Mouse (Mus musculus) lung, postnatal 4 days (tissue): ENCODE results near the gene Bbs9.
"Not testable (repeated sequence)": the region's sequence is repeated elsewhere in the genome, so short reads cannot be mapped to it uniquely, and the experiment has no call there.

Source experiments
- DNase-seq, 2 experiments: peaks; one replicate each; pipeline ENCODE4 v3.0.0; 2021

Gene Bbs9

GRCm38 (mm10) chr9:22809621-22810126 lies 334.2 kb downstream of the Bbs9 start:
- DNase-seq: no peak

- DNase-seq: no peak
These were observed 334.9 kb downstream of the Bbs9 start for GRCm38 (mm10) chr9:22810454-22810853.

- DNase-seq: no peak
These were observed 336.4 kb downstream of the Bbs9 start for GRCm38 (mm10) chr9:22811931-22812330.

- no peak for DNase-seq
These were observed 339.0 kb downstream of the Bbs9 start for GRCm38 (mm10) chr9:22814407-22815092.

GRCm38 (mm10) chr9:22815093-22815458 lies 339.6 kb downstream of the Bbs9 start:
- no peak for DNase-seq

GRCm38 (mm10) chr9:22819539-22819938 lies 344.0 kb downstream of the Bbs9 start:
- DNase-seq: no peak

- no peak for DNase-seq
These were observed 345.2 kb downstream of the Bbs9 start for GRCm38 (mm10) chr9:22820646-22821185.

- no peak for DNase-seq
These were observed 347.3 kb downstream of the Bbs9 start for GRCm38 (mm10) chr9:22822770-22823169.

GRCm38 (mm10) chr9:22823856-22824255 lies 348.3 kb downstream of the Bbs9 start:
- no peak for DNase-seq

- no peak for DNase-seq
These were observed 349.4 kb downstream of the Bbs9 start for GRCm38 (mm10) chr9:22824910-22825309.

- DNase-seq: no peak
These were observed 351.1 kb downstream of the Bbs9 start for GRCm38 (mm10) chr9:22826571-22826990.

- no peak for DNase-seq
These were observed 351.8 kb downstream of the Bbs9 start for GRCm38 (mm10) chr9:22827176-22827770.

- DNase-seq: no peak
These were observed 353.9 kb downstream of the Bbs9 start for GRCm38 (mm10) chr9:22829212-22829960.

GRCm38 (mm10) chr9:22834994-22835512 lies 359.5 kb downstream of the Bbs9 start:
- DNase-seq: no peak

- DNase-seq: no peak
These were observed 361.5 kb downstream of the Bbs9 start for GRCm38 (mm10) chr9:22837000-22837399.

GRCm38 (mm10) chr9:22837702-22838210 lies 362.2 kb downstream of the Bbs9 start:
- no peak for DNase-seq

- no peak for DNase-seq
These were observed 370.5 kb downstream of the Bbs9 start for GRCm38 (mm10) chr9:22846048-22846447.

- no peak for DNase-seq
These were observed 371.3 kb downstream of the Bbs9 start for GRCm38 (mm10) chr9:22846783-22847182.

GRCm38 (mm10) chr9:22848800-22849199 lies 373.3 kb downstream of the Bbs9 start:
- no peak for DNase-seq

- DNase-seq: no peak
These were observed 373.7 kb downstream of the Bbs9 start for GRCm38 (mm10) chr9:22849212-22849611.

- not testable (repeated sequence) for DNase-seq
These were observed 393.6 kb downstream of the Bbs9 start for GRCm38 (mm10) chr9:22869147-22869546.

GRCm38 (mm10) chr9:22870661-22871060 lies 395.1 kb downstream of the Bbs9 start:
- DNase-seq: no peak

- no peak for DNase-seq
These were observed 399.7 kb downstream of the Bbs9 start for GRCm38 (mm10) chr9:22875231-22875630.
